Mouse (Mus musculus): Measurements from ENCODE around the gene Ucma.
"Not testable (repeated sequence)": the region's sequence is repeated elsewhere in the genome, so short reads cannot be mapped to it uniquely, and the experiment has no call there.

Ucma gene

DNA sequence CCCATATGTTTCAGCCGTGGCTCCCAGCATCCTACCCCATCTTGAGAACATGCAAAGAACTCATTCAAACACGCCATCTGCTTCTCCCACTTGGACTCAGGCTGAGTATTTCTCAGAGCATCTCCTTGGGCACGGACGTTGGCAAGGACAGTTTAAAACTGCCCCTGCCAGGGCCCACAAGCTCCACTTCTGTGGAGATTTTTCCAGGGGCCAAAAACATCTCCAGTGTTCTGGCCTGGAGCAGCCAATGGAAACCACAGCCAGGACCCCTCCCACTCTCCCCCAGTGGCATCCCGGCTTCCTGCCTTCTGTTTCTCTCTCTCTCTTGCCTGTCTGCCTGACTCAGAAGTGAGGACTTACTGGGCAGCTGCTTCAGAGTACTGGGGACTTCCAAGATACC, at the start of gene Ucma:
TSS of gene Ucma (plus strand) at position 316 of the 400 bp plus-strand sequence.
- DNase-seq (ENCODE audit: low spot score) = no peak

GRCm38 (mm10) chr2:4927391-4927790, 48.5 kb upstream of the Ucma start:
- DNase-seq (ENCODE audit: low spot score) = peak; percentile 31

- no peak for DNase-seq (ENCODE audit: low spot score)
Measured at GRCm38 (mm10) chr2:4929230-4929629, 46.7 kb upstream of the Ucma start.

DNA sequence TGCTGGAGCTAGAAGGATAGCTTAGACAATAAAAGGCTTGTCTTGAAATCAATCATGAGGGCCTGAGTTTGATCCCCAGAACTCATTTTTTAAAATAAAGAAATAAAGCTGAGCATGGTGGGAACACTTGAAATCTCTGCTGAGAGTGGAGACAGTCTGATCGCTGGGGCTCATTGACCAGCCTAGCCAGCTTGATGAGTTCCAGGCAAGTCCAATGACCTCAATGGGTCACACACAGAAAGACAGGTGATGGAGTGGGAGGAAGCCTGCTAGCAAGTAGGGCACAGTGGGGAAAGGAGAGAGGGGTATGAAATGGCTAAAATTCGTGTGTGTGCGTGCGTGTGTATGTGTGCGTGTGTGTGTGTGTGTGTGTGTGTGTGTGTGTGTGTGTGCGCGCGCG, 41.4 kb upstream of the Ucma start:
- DNase-seq (ENCODE audit: low spot score) = no peak

DNA sequence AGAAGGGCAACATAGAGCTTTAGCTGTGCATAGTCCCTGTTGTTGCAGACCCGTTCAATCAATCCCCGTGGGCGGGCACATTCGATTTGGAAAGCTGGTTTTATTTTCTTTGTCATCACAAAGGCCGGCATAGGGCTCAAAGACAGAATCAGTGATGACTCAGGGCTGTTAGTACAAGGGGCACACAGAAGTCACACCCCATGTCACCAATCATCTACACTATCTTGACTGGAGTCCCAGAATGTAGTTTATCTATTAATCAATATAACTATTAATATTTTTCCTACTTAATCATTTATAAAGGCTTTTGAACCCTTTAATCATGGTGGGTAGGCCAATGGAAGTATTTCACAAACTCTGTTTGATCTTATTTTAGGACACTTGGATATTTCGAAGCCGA, 38.0 kb upstream of the Ucma start:
- no peak for DNase-seq (ENCODE audit: low spot score)

DNA sequence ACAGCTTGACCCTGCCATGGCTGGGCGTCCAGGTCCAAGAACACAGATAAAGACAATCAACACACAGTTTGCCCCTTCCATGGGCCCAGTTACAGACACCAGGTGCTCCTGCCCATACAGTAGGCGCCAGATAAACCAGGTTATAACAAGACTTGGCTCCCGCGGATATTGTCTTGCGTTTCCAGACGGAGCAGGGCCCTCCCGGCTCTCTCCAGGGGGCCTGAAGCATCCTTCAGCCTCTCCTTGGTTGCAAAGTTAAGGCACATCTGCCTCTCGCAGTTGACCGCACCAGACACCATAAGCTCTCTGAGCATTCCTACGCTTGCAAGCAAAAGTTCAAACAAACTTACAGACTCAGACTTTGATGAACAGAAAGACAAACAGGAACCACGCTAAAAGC, 35.1 kb upstream of the Ucma start:
- DNase-seq (ENCODE audit: low spot score) = no peak

- DNase-seq (ENCODE audit: low spot score) = not testable (repeated sequence)
Measured at GRCm38 (mm10) chr2:4949691-4950090, 26.2 kb upstream of the Ucma start.

- no peak for DNase-seq (ENCODE audit: low spot score)
Measured at GRCm38 (mm10) chr2:4950986-4951385, 24.9 kb upstream of the Ucma start.

DNA sequence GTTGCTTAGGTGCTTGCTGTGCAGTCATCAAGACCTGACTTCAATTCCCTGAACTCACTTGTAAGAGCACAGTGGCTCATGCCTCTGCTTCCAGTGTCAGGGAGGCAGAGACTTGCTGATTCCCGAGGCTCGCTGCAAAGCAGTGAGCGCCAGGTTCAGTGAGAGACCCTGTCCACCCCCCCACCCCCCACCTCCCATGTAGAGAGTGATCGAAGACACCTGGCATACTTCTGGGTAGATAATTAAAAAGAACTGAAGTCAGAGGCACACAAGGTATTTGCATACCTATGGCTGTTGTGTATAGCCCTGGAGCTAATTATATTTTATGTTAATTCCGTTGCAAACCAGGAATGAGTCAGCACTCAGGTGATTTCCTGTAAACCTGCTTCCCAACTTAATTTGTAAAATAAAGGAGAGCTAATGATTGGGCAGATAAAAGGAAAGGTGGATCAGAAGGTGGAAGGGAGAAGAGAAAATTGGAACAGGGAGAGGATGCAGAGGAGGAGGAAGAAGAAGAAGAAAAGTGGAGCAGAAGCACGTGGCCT, 21.6 kb upstream of the Ucma start:
- DNase-seq (ENCODE audit: low spot score) = no peak

DNA sequence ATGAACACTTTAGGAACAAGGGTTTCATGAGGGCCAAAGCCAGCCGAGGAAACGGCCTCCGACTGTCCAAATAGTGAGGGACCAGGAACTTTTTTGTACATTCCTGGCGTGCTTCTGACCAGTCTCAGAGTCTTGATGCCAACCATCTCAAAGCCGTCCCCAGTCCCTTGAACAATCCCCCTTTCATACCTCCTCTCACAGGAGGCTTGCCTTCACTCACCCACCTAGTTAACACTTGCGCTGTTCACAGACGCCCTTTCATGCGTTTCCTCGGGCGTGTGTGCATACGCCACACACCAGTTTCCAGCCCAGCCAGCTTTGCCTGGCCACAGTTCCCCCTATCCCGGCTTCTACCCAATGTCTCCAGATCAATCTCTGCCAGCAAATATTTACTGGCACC, 17.9 kb upstream of the Ucma start:
- DNase-seq (ENCODE audit: low spot score) = no peak

DNA sequence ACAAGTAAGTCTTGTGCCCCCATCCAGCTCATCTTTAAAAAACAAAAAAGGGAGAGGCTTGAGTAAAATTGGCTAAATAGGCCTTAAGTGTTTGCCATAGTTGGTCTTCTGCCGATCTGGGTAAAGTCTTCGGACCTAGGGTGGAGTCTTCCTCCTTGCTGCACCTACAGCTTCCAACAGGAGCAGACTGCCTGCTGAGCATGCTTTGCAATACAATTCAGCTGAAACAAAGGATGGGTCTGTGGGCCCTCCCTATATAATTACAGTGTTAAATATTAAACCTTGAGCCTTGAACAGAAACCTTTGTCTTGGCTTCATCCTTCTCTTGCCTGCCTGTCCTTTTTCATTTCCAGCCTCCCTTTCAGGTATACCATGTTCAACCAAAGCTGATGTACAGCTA, 8.1 kb upstream of the Ucma start:
- DNase-seq (ENCODE audit: low spot score) = no peak

DNA sequence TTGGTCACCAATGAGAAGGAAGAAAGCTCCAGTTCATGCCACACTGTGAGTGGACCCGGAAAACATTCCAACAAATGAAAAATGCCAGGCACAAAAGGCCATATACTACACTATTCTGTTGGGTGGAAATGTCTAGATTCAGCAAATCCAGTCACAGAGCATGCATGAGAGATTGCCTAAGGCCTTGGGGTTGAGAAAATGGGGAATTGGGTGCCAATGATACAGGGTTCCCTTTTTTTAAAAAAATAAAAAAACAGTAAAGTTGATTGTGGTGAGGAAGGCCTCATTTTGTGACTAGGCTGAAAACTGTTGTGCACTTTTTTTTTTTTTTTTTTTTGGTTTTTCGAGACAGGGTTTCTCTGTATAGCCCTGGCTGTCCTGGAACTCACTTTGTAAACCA, 6.8 kb upstream of the Ucma start:
- DNase-seq (ENCODE audit: low spot score) = no peak

DNA sequence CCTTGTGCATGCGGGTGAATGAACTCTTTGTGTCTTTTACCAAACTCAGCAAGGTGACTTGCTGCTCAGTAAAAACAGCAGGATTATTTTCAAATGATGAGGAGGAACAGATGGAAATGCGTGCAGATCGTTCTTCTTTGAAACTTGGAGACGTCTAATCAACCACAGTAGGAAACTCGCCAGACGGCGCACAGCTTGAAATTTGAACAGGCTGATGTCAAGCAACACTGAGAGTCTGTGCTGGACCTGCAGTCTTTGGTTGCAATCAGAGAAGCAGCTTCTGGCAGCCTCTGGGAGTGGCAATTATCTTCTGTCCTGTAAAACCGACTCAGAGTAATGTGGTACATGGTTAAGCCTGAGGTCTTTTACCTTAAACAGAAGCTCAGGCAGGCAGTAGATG, 2.2 kb downstream of the Ucma start:
- DNase-seq (ENCODE audit: low spot score) = no peak

- DNase-seq (ENCODE audit: low spot score) = no peak
Measured at GRCm38 (mm10) chr2:4983987-4984386, 8.1 kb downstream of the Ucma start.

DNA sequence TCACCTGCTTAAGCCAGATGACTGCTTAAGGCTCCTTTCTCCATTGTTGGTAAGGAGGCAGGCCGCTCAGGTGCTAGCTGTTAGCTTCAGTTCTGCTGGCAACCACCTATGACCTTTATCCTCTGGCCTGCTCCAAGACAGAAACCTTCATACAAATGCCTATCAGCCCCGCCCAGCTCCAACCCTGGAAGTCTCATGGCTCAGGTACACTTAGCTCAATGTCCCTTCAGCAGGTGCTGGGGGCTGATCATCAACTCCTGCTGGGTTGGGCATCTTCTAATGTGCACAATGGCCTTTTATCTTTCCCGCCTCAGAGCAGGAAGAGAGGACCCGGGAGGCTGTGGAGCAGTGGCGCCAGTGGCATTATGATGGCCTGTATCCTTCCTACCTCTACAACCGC, 9.1 kb downstream of the Ucma start:
- DNase-seq (ENCODE audit: low spot score) = no peak

DNA sequence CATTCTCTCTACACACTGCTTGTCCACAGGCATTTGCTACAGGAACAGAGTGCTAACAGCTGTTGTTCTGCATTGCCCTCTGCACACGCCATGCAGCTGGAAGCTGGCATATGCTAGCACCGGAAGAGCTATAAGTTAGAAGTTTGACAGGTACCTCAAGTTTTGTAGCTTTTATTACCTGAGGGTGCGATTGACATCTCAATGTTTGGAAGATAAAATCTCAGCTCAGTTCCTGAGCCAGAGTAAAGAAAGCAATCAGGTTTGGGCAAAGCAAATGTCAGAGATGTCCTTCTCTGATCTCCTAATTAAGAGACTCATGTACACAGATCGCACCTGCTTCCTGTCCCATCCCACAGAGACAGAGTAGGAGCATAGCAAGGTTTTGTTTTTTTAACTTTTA, 10.9 kb downstream of the Ucma start:
- no peak for DNase-seq (ENCODE audit: low spot score)

DNA sequence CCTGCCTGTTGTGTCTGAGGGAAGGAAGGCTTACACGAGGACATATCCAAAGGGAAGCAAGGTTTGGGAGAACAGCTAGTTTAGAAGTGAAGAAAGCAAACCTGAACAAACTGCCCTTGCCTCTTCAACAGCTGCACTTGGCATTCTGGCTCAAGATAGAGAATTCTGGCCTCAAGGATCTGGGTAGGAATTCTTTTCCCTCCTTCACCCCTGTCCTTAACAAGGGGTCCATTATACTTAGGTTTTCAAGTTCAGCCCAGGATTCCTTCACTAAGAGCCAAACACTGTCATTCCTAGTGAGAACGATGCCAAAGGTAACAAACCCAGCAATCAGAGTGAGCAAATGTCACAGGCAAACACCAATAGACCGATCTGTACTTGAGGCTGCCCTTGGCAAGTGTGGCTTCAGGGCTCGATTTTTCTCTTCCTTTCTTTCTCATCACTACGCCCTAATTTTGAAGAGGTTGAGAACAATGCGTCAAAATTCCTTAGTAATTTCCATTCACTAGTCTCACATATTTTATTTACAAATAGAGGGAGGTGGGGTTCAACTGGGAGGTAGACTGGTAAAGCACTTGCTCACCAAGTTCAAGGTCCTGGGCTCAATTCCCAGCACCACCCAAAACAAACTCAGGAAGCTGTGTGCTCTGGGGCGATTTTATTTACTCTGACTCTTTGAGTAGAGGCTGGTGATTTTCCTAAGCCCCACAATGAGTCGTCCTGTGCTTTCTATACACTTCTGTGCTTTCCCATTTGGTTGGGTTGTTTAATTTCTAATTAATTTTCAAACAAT, 11.7 kb downstream of the Ucma start:
- DNase-seq (ENCODE audit: low spot score) = no peak

GRCm38 (mm10) chr2:4988826-4989424, 13.0 kb downstream of the Ucma start:
- DNase-seq (ENCODE audit: low spot score) = no peak

DNA sequence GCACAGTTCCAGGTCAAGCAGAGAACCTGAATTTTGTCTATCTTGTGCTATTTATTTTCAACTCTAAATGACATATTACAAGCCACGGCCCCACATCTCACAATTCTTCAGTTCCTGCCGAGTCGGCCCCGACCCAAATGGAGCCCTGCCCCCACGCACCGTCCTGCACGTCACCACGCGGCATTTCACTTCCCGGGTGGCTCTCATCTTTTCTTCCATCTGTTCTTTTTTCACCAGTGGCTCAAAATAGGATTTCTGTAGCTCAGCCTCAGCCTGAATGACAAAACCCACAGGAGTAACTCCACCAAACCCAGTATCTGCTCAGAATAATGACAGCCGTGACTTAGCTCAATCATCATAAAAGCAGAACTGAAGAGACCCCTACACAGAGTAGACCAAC, 17.7 kb downstream of the Ucma start:
- no peak for DNase-seq (ENCODE audit: low spot score)

DNA sequence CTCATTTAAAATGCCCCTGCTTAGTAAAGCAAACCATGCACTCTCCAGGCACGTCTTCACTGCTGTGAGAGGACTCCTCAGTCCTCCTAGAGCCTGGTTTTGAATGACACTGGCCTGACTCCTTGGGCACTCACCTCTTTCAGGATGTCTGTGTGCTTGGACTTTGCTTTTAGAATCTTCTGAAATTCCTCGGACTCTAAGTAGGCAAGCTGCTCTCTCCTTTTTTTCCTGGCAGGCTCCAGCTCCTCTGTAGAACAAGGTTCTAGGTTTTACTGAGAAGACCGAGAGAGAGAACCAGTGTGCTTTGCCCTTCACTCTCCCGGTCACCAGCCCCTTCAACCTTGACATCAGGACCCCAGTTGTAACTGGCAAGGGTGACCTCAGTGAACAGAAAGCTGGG, 18.5 kb downstream of the Ucma start:
- DNase-seq (ENCODE audit: low spot score) = no peak

DNA sequence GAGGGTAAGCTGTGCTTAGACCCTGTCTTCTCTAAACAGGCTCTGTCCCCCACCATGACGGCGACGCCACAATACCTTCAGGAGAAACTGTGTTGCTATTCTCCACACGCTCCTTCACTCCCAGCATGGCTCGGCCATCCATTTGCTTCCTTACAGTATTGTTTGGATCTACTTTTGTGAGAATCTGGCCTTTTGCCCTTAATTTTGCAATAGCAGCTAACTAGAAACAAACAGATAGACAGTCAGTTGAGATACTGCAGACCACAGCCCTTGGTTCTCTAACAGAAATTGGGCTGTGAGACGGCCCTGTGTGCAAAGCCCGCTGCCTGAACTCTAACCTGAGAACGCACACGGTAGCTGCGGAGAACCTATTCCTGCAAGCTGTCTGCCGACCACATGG, 19.7 kb downstream of the Ucma start:
- DNase-seq (ENCODE audit: low spot score) = no peak

DNA sequence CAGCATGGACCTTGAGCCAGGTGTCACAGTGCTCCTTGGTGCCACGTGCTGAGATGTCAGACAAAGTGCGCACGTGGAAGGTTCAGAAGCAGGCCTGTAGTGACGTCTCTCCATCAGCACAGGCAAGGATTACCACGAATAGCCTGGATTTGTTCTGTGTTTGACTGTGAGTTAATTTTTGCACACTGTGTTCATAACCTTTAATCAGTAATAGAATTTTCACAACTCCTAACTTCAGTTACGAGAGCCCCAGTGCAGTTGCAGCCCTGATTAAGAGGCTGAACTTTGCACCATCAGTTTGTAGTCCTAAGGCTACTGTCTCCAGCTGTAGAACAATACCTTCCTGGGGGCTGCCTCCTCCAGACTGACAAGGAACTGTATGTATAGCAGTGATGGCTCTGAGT, 20.5 kb downstream of the Ucma start:
- no peak for DNase-seq (ENCODE audit: low spot score)

DNA sequence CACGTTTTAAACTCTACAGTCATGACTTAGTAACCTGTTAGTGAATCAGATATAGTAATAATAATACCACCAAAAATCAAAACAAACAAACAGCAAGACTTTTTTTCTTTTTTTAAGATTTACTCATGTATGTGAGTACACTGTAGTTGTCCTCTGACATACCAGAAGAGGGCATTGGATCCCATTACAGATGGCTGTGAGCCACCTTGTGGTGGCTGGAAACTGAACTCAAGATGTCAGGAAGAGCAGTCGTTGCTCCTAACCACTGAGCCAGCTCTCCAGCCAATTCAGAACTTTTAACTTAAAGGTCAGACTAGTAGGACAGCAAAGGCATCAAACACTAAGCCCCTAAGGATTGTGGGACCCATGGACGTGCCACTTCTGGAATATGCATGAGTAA, 23.0 kb downstream of the Ucma start:
- DNase-seq (ENCODE audit: low spot score) = no peak

DNA sequence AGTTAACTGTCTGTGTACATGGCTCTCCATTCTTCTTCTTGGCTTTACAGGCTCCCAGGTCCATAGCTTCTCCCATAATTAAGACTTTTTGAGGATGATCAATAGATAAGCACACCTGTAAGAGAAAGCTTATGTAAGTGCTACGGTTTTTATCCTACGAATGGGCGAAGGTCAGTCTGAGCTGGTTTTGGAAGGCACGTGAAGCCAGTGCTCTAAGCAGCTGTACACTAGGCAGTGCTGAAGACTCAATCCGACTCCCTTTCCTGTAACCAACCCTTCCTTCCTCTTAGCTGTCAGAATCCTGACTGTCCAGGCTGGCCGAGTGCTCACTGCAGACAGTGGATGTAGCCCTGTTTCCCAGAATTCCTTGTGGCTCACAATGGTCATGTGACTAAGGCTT, 25.3 kb downstream of the Ucma start:
- no peak for DNase-seq (ENCODE audit: low spot score)

Measured in testis, postnatal 10 days (tissue).